Mouse (Mus musculus) spleen, adult 2 months (tissue): ENCODE data around the gene Rpl10a.

Experiments
- CTCF ChIP-seq: fragments of 200-500 bp; IDR thresholded peaks from 2 replicates; pipeline ENCODE4 v1.5.1; 2011; ENCODE audit warnings: mild to moderate bottlenecking, inconsistent platforms; ENCODE audit not compliant: insufficient read depth, insufficient read length, insufficient replicate concordance; ENCODE audit errors: extremely low read depth
- POLR2A ChIP-seq: fragments of 200-500 bp; IDR thresholded peaks from 2 replicates; pipeline ENCODE4 v1.6.1; 2011; ENCODE audit warnings: low read depth, low read length, inconsistent platforms

GRCm38 (mm10) chr17:28351353-28351890, 23.2 kb downstream of the Rpl10a start:
- TF ChIP-seq CTCF (no peak), POLR2A (no peak)
